26 mouse cellular contexts compared by ENCODE assay signal in genomic region chr13:40518180-40518579, GRCm38 (mm10).
DNase-seq lines count a peak whose midpoint lies in the region; ATAC-seq and TF ChIP-seq lines count a peak whose summit lies in the region.
"Had no signal": no experiment of that assay in that cellular context is flagged by ENCODE, and none has a peak within 500 bp of the region (broad histone marks: within the 10 kb centered on the region; RNA-seq: fewer than 3 reads in every experiment).

No protein-coding gene starts in this region.

- no peaks in the 10 kb centered on the region for H3K9me3 ChIP-seq in stomach, embryonic 14.5 days (ENCODE audit: control insufficient read depth, low read depth, low read length)
- no peaks in the 10 kb centered on the region for H3K9me3 ChIP-seq in stomach, postnatal 0 days (ENCODE audit: control insufficient read depth, low read length)
- no peaks in the 10 kb centered on the region for H3K9me3 ChIP-seq in stomach, embryonic 16.5 days (replicated peaks; ENCODE audit: control insufficient read depth, low read length)
- H3K9me3 ChIP-seq: forebrain, embryonic 12.5 days; liver, embryonic 15.5 days; stomach, embryonic 15.5 days had no signal

- WGBS in stomach, embryonic 14.5 days: 58% methylated on average over 4 of the region's 4 CpGs
- WGBS in stomach, postnatal 0 days: 52% methylated on average over 4 of the region's 4 CpGs
- WGBS in stomach, embryonic 16.5 days: 59% methylated on average over 4 of the region's 4 CpGs

- TF ChIP-seq CTCF in stomach, postnatal 0 days (IDR thresholded peaks at IDR 0.05; ENCODE audit: low read depth): no peak

- no peak for TF ChIP-seq EP300 in stomach, postnatal 0 days (optimal IDR thresholded peaks at IDR 0.05)

- no peak for DNase-seq in stomach, postnatal 0 days (ENCODE audit: low spot score)
- DNase-seq in embryo, embryonic 11 days: peak; percentile 20
- peak; percentile 30 for DNase-seq in forelimb bud, embryonic 11.5 days (ENCODE audit: low read depth, low spot score)
- no peak for DNase-seq in layer of hippocampus, postnatal 36 days
- no peak for DNase-seq in heart, adult 8-10 months (ENCODE audit: low spot score)
- DNase-seq: adrenal gland, postnatal 25 days; cerebellum, adult 11 months; cerebellum, adult 9-11 months; gastrocnemius, adult 2 months; heart, postnatal 10 days; kidney, adult 8-10 months; kidney, postnatal 10 days; liver; right cerebral cortex, postnatal 4 days; thymus, adult 2 months; thymus, postnatal 4 days had no signal

- peak; percentile 46; the same call in 1 of the 2 replicates for ATAC-seq in stomach, embryonic 14.5 days (ENCODE audit: insufficient number of reproducible peaks, insufficient read depth, low FRiP score, low read depth)
- ATAC-seq in stomach, postnatal 0 days (ENCODE audit: low FRiP score, low TSS enrichment): no peak
- ATAC-seq in stomach, embryonic 16.5 days (ENCODE audit: insufficient read depth, low FRiP score): no peak
- ATAC-seq in cerebellum, adult (ENCODE audit: insufficient number of reproducible peaks, low FRiP score, low TSS enrichment): no peak

- H3K4me2 ChIP-seq in stomach, embryonic 14.5 days (replicated peaks; ENCODE audit: low read depth, low read length): no peak overlapping the region
- no peak overlapping the region for H3K4me2 ChIP-seq in stomach, postnatal 0 days (replicated peaks; ENCODE audit: low read depth)
- no peak overlapping the region for H3K4me2 ChIP-seq in stomach, embryonic 16.5 days (ENCODE audit: low read depth, low read length)
- H3K4me2 ChIP-seq: forebrain, embryonic 12.5 days; heart, embryonic 11.5 days; hindbrain, embryonic 14.5 days; liver, embryonic 15.5 days; midbrain, embryonic 11.5 days; stomach, embryonic 15.5 days had no signal

- H3K4me3 ChIP-seq in stomach, embryonic 14.5 days (ENCODE audit: low read depth, low read length): no peak overlapping the region
- no peak overlapping the region for H3K4me3 ChIP-seq in stomach, postnatal 0 days (ENCODE audit: low read depth, low read length)
- H3K4me3 ChIP-seq in stomach, embryonic 16.5 days (replicated peaks; ENCODE audit: low read length): no peak overlapping the region
- H3K4me3 ChIP-seq: forebrain, embryonic 12.5 days; gastrocnemius, adult 2 months; liver, embryonic 15.5 days; stomach, embryonic 15.5 days had no signal

- H3K27ac ChIP-seq in stomach, embryonic 14.5 days (ENCODE audit: low read length): no peak overlapping the region
- H3K27ac ChIP-seq in stomach, postnatal 0 days (replicated peaks): no peak overlapping the region
- peak overlapping the region; percentile 14; the same call in 1 of the 2 replicates for H3K27ac ChIP-seq in stomach, embryonic 16.5 days (ENCODE audit: low read length)
- H3K27ac ChIP-seq: forebrain, embryonic 12.5 days; gastrocnemius, adult 2 months; hindbrain, embryonic 14.5 days; liver, embryonic 15.5 days; macrophage; stomach, embryonic 15.5 days had no signal

- no peak overlapping the region for H3K9ac ChIP-seq in stomach, embryonic 14.5 days (replicated peaks; ENCODE audit: low read depth, low read length)
- H3K9ac ChIP-seq in stomach, postnatal 0 days (ENCODE audit: low read length): no peak overlapping the region
- H3K9ac ChIP-seq in stomach, embryonic 16.5 days (ENCODE audit: low read length): no peak overlapping the region
- H3K9ac ChIP-seq: forebrain, embryonic 12.5 days; hindbrain, embryonic 14.5 days; liver, embryonic 15.5 days; stomach, embryonic 15.5 days had no signal

- H3K27me3 ChIP-seq in stomach, embryonic 14.5 days (ENCODE audit: control insufficient read depth, insufficient read depth, low read length): no peaks in the 10 kb centered on the region
- no peaks in the 10 kb centered on the region for H3K27me3 ChIP-seq in stomach, postnatal 0 days (ENCODE audit: control insufficient read depth, insufficient read depth, low read length)
- no peaks in the 10 kb centered on the region for H3K27me3 ChIP-seq in stomach, embryonic 16.5 days (ENCODE audit: control insufficient read depth, insufficient read depth, low read length)
- H3K27me3 ChIP-seq: forebrain, embryonic 12.5 days; liver, embryonic 15.5 days; stomach, embryonic 15.5 days had no signal

- H3K4me1 ChIP-seq in stomach, embryonic 14.5 days (ENCODE audit: control insufficient read depth, insufficient read depth, low read length): no peaks in the 10 kb centered on the region
- H3K4me1 ChIP-seq in stomach, postnatal 0 days (replicated peaks; ENCODE audit: control insufficient read depth, insufficient read depth): no peaks in the 10 kb centered on the region
- no peaks in the 10 kb centered on the region for H3K4me1 ChIP-seq in stomach, embryonic 16.5 days (ENCODE audit: control insufficient read depth, insufficient read depth, low read length)
- H3K4me1 ChIP-seq: forebrain, embryonic 12.5 days; liver, embryonic 15.5 days; stomach, embryonic 15.5 days had no signal

- no peaks in the 10 kb centered on the region for H3K36me3 ChIP-seq in stomach, embryonic 14.5 days (ENCODE audit: control insufficient read depth, insufficient read depth, low read length)
- H3K36me3 ChIP-seq in stomach, postnatal 0 days (ENCODE audit: control insufficient read depth, insufficient read depth, low read length): no peaks in the 10 kb centered on the region
- H3K36me3 ChIP-seq in stomach, embryonic 16.5 days (ENCODE audit: control insufficient read depth, insufficient read depth, low read length): no peaks in the 10 kb centered on the region
- H3K36me3 ChIP-seq: forebrain, embryonic 12.5 days; liver, embryonic 15.5 days; stomach, embryonic 15.5 days had no signal

Comparison
In these comparisons a context has a peak if more than half of its experiments do, and no peak if none do; other contexts are left out.
1. DNase-seq: peak in embryo, embryonic 11 days (single experiment) and forelimb bud, embryonic 11.5 days (single experiment); none in stomach, postnatal 0 days (single experiment), layer of hippocampus, postnatal 36 days (0 of 2) and heart, adult 8-10 months (single experiment).